Mouse (Mus musculus): ENCODE data around the gene Cnot2.

Gene Cnot2

DNA sequence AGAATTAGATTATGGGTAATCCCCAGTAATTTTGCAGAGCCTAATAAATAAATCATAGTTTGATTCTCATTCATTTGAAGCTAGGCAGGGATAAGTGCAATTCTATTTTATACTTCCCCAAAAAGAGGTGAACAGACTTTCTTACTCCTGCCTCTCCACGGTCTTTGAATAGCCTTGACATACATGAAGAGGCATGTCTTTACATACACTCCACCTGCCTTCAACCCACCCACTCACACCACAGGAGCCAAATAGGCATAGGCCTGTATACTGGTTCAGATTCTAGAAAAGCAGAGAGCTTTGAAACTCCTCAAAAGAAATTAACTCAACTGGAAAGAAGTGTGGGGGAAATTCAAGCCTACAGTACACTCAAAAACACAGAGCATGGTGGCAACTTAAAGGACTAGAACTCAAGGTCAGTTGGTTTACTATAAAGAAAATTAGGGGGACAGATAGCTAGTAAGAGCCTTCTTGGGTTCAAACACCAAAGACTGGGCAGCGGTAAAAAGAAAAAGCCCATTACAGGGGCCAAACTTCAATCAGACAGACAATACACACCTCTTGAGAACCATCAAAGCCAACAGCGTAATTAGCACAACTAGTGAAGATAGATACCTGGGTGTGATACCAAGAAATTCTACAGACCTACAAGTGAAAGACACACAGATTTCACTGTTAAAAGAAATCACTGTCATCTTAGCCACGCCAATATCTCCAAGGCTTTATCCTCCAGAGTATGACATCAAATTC lies 18.4 kb downstream of the Cnot2 start:
- DNase-seq (ENCODE audit: low read depth in 1 of 2, low spot score in 2 of 2) = no peak

- DNase-seq (ENCODE audit: low read depth in 1 of 2, low spot score in 2 of 2) = no peak
Measured at GRCm38 (mm10) chr10:116562210-116562609, 19.1 kb downstream of the Cnot2 start.

- DNase-seq (ENCODE audit: low read depth in 1 of 2, low spot score in 2 of 2) = no peak
Measured at GRCm38 (mm10) chr10:116559171-116559570, 22.1 kb downstream of the Cnot2 start.

GRCm38 (mm10) chr10:116557166-116557565 lies 24.1 kb downstream of the Cnot2 start:
- no peak for DNase-seq (ENCODE audit: low read depth in 1 of 2, low spot score in 2 of 2)

GRCm38 (mm10) chr10:116554434-116554833 lies 26.9 kb downstream of the Cnot2 start:
- DNase-seq (ENCODE audit: low read depth in 1 of 2, low spot score in 2 of 2) = no peak

GRCm38 (mm10) chr10:116547958-116548357 lies 33.4 kb downstream of the Cnot2 start:
- no peak for DNase-seq (ENCODE audit: low read depth in 1 of 2, low spot score in 2 of 2)

DNA sequence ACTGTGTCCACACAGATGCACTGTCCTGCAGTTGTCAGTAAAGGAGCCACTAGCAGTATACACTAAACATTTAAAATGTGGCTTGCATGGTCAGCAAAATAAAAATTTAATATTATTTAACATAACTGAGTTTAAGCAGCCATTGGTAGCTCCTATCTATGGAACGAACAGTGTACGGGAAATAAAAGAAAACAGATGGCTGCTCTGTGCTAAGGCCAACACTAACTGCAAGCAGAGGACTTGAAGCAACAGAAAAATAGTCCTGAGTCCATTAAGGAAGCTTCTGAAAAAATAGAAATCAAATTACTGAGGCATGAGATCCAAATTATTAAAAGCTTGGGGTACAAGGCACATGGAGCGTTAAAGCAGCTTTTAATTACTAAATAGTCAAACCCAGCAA lies 35.1 kb downstream of the Cnot2 start:
- no peak for DNase-seq (ENCODE audit: low read depth in 1 of 2, low spot score in 2 of 2)

DNA sequence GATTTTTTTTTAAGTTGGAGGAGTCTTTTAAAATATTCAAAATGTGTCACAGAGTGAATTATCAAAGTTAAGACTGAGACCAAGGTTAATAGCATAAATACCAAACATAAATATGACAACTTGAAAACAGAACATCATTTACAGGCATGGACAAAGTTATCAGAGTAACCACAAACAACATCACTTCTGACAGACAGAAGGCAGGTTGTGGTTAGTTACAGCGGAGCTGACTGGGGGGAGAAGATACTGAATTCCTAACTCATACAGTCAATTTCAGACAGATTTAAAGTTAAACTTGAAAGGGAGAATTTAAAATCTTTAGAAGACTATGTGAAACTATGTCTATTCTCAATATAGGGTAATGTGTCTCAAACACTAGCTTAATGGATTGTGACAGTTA lies 38.2 kb downstream of the Cnot2 start:
- DNase-seq (ENCODE audit: low read depth in 1 of 2, low spot score in 2 of 2) = no peak

- no peak for DNase-seq (ENCODE audit: low read depth in 1 of 2, low spot score in 2 of 2)
Measured at GRCm38 (mm10) chr10:116540750-116541149, 40.6 kb downstream of the Cnot2 start.

DNA sequence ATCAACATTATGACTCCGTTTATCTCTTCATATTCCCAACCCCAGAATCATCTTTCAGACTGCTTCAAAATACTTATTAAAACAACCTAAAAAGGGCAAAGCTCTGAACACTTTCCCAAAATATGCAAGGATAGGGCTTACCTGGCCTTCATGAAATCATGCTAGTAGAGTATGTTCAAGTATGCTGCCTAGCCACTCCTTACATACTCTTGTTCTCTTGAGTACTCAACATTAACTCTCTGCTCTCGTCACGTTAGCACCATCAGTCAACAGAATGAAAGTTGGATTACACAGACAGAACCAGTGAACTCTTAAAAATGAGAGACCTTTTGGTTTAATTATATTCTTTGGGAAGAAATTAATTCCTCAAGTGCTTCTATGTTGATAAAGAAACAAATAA lies 43.8 kb downstream of the Cnot2 start:
- DNase-seq (ENCODE audit: low read depth in 1 of 2, low spot score in 2 of 2) = no peak

DNA sequence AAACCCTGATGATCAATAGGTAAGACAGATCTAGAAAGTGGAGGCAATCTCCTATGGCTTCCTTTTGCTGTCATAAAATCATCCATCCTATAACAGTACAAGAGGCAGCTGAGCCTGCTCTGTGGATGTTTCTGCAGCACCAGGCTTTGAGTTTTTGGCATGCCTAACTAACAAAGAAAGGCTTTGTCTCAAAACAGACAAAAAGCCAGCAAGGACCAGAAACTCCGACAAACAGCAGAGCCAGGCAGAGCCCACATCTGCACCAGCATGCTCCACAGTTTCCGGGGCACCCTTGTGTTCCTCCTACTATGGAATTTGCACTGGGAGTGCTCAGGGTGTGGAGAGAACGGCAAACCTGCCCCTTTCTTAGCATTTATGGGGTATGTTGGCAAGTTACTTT lies 47.0 kb downstream of the Cnot2 start:
- no peak for DNase-seq (ENCODE audit: low read depth in 1 of 2, low spot score in 2 of 2)

- DNase-seq (ENCODE audit: low read depth in 1 of 2, low spot score in 2 of 2) = no peak
Measured at GRCm38 (mm10) chr10:116532561-116532960, 48.8 kb downstream of the Cnot2 start.

DNA sequence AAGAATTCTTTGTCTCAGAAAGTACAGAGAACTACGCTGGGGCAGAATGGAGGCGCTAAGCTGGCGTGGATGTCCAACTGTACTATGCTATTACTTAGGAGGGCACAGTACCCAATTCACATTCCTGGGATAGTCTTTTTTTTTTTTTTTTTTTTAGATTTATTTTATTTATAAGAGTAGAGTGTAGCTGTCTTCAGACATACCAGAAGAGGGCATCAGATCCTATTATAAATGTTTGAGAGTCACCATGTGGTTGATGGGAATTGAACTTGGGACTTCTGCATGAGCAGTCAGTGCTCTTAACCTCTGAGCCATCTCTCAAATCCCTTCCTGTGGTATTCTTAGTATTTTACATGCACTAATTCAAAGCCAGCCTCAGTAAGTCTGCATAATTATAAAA lies 50.2 kb downstream of the Cnot2 start:
- DNase-seq (ENCODE audit: low read depth in 1 of 2, low spot score in 2 of 2) = no peak

GRCm38 (mm10) chr10:116519588-116519987 lies 61.7 kb downstream of the Cnot2 start:
- no peak for DNase-seq (ENCODE audit: low read depth in 1 of 2, low spot score in 2 of 2)

GRCm38 (mm10) chr10:116515590-116515989 lies 65.7 kb downstream of the Cnot2 start:
- no peak for DNase-seq (ENCODE audit: low read depth in 1 of 2, low spot score in 2 of 2)

DNA sequence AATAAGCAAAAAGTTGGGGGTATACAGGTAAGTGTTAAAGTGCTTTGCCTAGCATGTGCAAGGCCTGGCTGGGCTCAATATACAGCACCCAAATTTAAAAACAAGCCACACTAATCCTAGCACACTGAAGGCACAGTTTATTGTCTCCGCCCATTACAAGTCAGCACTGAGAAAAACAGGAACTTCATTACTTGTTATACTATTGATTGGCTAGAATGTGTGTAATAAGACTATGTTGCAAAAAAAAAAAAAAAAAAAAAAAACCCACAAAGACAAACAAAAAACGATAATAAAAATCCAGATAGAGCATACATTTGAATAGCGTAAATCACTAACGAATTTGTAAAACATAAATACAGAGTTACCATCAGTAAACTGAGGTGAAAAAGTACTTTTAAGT lies 66.2 kb downstream of the Cnot2 start:
- no peak for DNase-seq (ENCODE audit: low read depth in 1 of 2, low spot score in 2 of 2)

GRCm38 (mm10) chr10:116513254-116513635 lies 68.1 kb downstream of the Cnot2 start:
- no peak for DNase-seq (ENCODE audit: low read depth in 1 of 2, low spot score in 2 of 2)

DNA sequence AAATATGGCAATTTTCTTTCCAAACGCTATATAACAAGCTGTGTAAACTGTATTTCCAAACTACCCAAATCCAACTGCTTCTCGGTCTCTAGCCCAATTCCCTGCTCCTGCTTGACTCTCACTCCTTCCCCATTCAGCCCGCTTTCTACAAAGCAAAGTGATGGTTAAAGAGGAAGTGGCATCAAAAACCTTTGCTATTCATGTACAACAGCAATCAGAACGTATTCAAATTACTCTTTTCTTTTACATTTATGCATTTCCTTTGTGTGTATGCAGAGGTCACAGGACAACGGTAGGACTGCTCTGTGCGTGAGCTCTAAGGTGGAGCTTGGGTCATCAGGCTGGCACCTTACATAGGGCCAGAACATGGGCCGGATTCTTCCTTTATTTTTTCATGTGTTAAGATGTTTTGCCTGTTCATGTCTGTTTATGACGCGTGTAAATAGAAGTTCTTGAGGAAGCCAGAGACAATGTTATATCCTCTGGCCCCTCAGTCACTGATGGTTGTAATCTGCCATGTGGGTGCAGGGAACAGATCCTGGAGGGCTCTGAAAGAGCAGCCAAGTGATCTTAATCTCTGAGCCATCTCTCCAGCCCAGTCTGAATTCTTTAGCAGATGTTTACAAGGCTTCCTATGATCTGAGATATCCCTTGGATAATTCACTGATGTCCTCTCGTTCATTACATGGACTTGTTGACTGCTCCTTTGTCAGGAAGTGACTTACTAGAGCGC lies 68.6 kb downstream of the Cnot2 start:
- DNase-seq (ENCODE audit: low read depth in 1 of 2, low spot score in 2 of 2) = no peak

- no peak for DNase-seq (ENCODE audit: low read depth in 1 of 2, low spot score in 2 of 2)
Measured at GRCm38 (mm10) chr10:116505303-116506014, 75.9 kb downstream of the Cnot2 start.

DNA sequence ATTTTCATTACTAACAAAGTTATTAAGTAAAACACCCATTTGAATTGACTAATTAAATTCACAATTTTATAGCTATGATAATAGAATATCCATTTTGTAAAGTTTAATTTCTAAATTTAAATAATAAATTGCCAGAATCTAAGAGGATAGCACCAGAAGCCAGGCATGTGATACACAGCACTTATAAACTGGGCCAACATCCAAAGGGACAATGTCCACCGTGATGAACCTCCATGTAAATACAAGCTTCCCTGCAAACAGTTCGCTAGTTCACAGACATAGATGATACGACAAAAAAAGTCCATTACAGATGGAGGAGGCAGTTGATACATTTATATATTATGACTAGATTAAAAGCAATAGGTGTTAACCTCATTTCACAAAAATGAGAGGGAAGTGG lies 88.5 kb downstream of the Cnot2 start:
- no peak for DNase-seq (ENCODE audit: low read depth in 1 of 2, low spot score in 2 of 2)

DNA sequence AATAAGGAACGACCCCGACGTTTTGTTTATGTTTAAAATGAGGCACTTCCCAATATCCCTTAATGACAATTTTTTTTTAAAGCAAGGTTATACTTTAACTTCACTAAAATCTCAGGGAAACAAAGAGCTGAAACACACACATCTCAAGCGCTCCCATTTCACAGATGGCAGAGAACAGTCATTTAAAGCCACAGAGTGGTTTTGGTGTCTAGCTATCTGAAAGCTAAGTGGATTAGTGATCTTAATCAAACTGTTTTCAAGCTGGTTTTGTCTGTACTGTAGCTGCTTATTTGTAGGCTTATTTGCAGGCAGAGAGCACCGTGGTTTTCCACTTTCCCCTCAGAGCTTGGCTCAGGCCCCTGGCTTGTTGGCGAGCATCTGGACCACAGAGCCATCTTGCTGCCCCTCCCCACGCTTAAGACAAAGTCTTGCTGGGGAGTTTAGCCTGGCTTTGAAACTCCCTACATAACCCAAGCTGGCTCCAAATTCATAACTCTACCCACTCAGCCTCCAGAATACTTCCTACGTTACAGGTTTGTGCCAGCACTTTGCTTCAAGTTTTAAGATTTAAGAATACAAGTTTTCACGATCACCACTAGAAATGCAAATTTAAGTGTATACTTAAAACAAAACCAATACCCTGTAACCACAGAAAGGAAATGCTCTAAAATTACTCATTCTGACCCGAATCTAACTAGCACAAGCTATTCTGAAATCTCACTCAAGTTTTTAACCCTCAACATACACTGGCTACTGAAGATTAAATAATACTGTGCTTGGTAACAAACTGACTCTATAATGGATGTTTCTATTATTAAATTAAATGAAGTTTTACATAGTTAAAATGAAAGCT lies 94.2 kb downstream of the Cnot2 start:
- no peak for DNase-seq (ENCODE audit: low read depth in 1 of 2, low spot score in 2 of 2)
